Mouse (Mus musculus) lung, postnatal 0 days (tissue): Measurements from ENCODE around the gene Chac2.

Experiments used
- CTCF ChIP-seq: IDR thresholded peaks from 2 replicates; pipeline ENCODE4 v1.5.1; 2016; ENCODE audit warnings: antibody characterized with exemption, mild to moderate bottlenecking
- EP300 ChIP-seq: IDR thresholded peaks from 2 replicates; pipeline ENCODE4 v1.6.1; 2016; ENCODE audit warnings: antibody characterized with exemption, mild to moderate bottlenecking, control low read depth

- TF ChIP-seq CTCF (no peak), EP300 (no peak)
These were observed 57.7 kb downstream of the Chac2 start for GRCm38 (mm10) chr11:30928498-30928897.
